Mouse (Mus musculus) MEL (cell line): ENCODE measurements around the gene Snx29.

Experiments used
- CTCF ChIP-seq, 3 experiments: IDR thresholded peaks in 2 of 3; conservative IDR thresholded peaks in 1 of 3; 2 replicates each; pipeline ENCODE4 v1.5.1; 2011 to 2012; ENCODE audit warnings: low read length in 3 of 3, low read depth in 2 of 3, mild to moderate bottlenecking in 2 of 3, improper control_type of control experiment in 1 of 3, inconsistent platforms in 1 of 3, mixed read lengths in 1 of 3, moderate library complexity in 1 of 3; ENCODE audit not compliant: control insufficient read depth in 1 of 3, insufficient read depth in 1 of 3, poor library complexity in 1 of 3, severe bottlenecking in 1 of 3
- GATA1 ChIP-seq: IDR thresholded peaks from 2 replicates; pipeline ENCODE4 v1.6.1; 2011; ENCODE audit warnings: low read depth, low read length, improper control_type of control experiment
- TCF12 ChIP-seq: IDR thresholded peaks from 2 replicates; pipeline ENCODE4 v1.6.1; 2014; ENCODE audit warnings: low read depth, mild to moderate bottlenecking, inconsistent platforms, low read length, improper control_type of control experiment, moderate library complexity

DNA sequence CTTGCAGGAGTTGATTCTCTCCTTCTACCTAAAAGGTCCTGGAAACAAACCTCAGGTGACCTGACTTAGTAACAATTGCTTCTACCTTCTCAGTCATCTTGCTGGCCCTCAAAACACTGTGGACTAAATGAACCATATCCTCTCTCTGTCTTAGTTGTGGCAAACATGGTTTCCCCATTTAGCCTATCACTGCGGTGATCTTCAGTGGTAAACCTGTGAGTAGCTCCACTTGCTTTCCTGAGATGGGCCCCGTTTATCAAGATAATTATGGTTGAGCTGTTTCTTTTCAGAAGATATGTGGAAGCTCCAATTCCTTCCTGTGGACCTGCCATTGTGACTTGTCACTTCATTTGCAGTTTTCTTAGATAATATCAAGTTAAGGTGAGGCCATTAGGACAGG is 37.8 kb upstream of the Snx29 start:
- TF ChIP-seq CTCF (IDR thresholded peaks at IDR 0.05 in 2 of 3, conservative IDR thresholded peaks at IDR 0.05 in 1 of 3; ENCODE audit: control insufficient read depth in 1 of 3, insufficient read depth in 1 of 3, low read depth in 2 of 3, low read length in 3 of 3, poor library complexity in 1 of 3, severe bottlenecking in 1 of 3) (no peak), TCF12 (no peak), GATA1 (no peak)
